ENCODE assay signal across 9 mouse cellular contexts in the genomic region with DNA sequence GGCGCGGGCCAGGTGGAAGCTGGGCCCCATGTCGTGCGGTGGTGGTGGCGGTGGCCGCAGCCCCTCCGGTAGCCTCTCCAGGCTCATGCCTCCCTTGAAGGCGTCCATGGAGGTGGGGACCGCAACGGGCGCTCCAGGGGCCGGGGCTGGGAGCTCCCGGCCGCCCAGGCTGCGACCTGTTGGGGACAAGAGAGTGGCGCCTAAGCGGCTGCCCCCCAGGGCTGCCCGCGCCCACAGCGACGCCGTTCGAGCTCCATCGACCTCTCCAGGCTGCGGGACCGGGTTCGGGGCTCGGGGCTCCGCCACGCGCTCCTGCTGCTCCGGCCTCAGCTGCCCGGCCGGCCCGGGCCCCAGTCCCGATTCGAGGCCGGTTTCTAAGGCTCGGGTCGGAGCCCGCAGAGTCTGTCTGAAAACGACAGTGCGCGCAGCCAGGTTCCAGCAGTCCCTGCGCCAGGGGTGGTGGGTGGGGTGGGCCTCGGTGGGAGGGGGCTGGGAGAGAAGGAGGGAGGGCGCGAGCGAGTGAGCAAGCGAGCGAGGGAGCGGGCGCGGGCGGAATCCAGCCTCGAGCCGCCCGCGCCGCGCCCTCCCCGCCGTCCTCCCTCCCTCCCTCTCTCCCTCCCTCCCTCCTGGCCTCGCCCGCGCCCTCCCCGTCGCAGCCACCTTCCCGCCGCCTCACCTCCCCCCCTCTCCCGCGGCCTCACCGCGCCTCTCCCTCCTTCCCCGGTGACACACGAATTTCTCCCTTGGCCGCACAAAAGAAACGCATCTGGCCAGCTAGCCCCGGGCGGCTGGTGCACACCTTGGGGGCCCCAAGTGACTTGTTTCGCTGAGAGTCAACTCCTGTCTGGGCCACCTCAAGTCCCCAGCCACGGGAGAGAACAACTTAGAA. TPM values are rescaled to one million over a fixed set of nuclear protein-coding genes. Genes with fewer than 3 reads are reported as not detected.
DNase-seq lines count a peak whose midpoint lies in the region; ATAC-seq and TF ChIP-seq lines count a peak whose summit lies in the region.
"Had no signal": no experiment of that assay in that cellular context is flagged by ENCODE, and none has a peak within 500 bp of the region (broad histone marks: within the 10 kb centered on the region; RNA-seq: fewer than 3 reads in every experiment).

No protein-coding gene starts in this region.

- H3K27ac ChIP-seq in lung, postnatal 0 days (ENCODE audit: low read length), result no peak overlapping the region
- no peak overlapping the region for H3K27ac ChIP-seq in forebrain, embryonic 14.5 days (ENCODE audit: low read depth, low read length)
- peak overlapping the region; percentile 95 for H3K27ac ChIP-seq in limb, embryonic 13.5 days
- peak overlapping the region; percentile 98 for H3K27ac ChIP-seq in stomach, embryonic 14.5 days (ENCODE audit: low read length)

- H3K4me1 ChIP-seq in lung, postnatal 0 days (ENCODE audit: insufficient read depth, low read depth, low read length), result no peaks in the 10 kb centered on the region; the same call in 1 of the 2 replicates
- no peaks in the 10 kb centered on the region for H3K4me1 ChIP-seq in forebrain, embryonic 14.5 days (ENCODE audit: control insufficient read depth, insufficient read depth, low read length)
- H3K4me1 ChIP-seq in limb, embryonic 13.5 days, result peaks cover 41% of the 10 kb centered on the region
- H3K4me1 ChIP-seq in stomach, embryonic 14.5 days (ENCODE audit: control insufficient read depth, insufficient read depth, low read length), result peaks cover 3% of the 10 kb centered on the region; the same call in 1 of the 2 replicates

- no peak for TF ChIP-seq CTCF in lung, postnatal 0 days (IDR thresholded peaks at IDR 0.05)

- no peak for TF ChIP-seq EP300 in lung, postnatal 0 days (IDR thresholded peaks at IDR 0.05)

- no peak for DNase-seq in lung, postnatal 0 days (ENCODE audit: low spot score)
- no peak for DNase-seq in lung, postnatal 4 days
- no peak for DNase-seq in forebrain, embryonic 14.5 days (ENCODE audit: low spot score)
- no peak for DNase-seq in left cerebral cortex, postnatal 4 days
- DNase-seq in thymus, postnatal 14 days, result no peak

- H3K36me3 ChIP-seq in lung, postnatal 0 days (ENCODE audit: insufficient read depth, low read length), result no peaks in the 10 kb centered on the region
- no peaks in the 10 kb centered on the region for H3K36me3 ChIP-seq in forebrain, embryonic 14.5 days (ENCODE audit: control insufficient read depth, insufficient read depth, low read length)
- H3K36me3 ChIP-seq in limb, embryonic 13.5 days, result 0 out of 2 replicates have a peak, but pooled peaks cover 4% of the 10 kb centered on the region
- peaks cover 5% of the 10 kb centered on the region; the same call in 1 of the 2 replicates for H3K36me3 ChIP-seq in stomach, embryonic 14.5 days (ENCODE audit: control insufficient read depth, insufficient read depth, low read length)

- 4% methylated on average over 39 of the region's 82 CpGs for WGBS in lung, postnatal 0 days
- WGBS in forebrain, embryonic 14.5 days, result 1% methylated on average over 39 of the region's 82 CpGs
- 1% methylated on average over 36 of the region's 82 CpGs for WGBS in limb, embryonic 13.5 days
- under 1% methylated on average over 51 of the region's 82 CpGs for WGBS in stomach, embryonic 14.5 days

- H3K9ac ChIP-seq in lung, postnatal 0 days (replicated peaks; ENCODE audit: low read depth), result no peak overlapping the region
- 0 out of 2 replicates have a peak overlapping the region, but pooled peaks have one; percentile 13 for H3K9ac ChIP-seq in forebrain, embryonic 14.5 days (ENCODE audit: low read length)
- H3K9ac ChIP-seq in limb, embryonic 13.5 days, result peak overlapping the region; percentile 94
- H3K9ac ChIP-seq in stomach, embryonic 14.5 days (replicated peaks; ENCODE audit: low read depth, low read length), result peak overlapping the region; percentile 99

- peak; percentile 15; the same call in 1 of the 2 replicates for ATAC-seq in lung, postnatal 0 days
- no peak for ATAC-seq in forebrain, embryonic 14.5 days
- ATAC-seq in limb, embryonic 13.5 days (ENCODE audit: low FRiP score, low read depth), result peak; percentile 75
- ATAC-seq in stomach, embryonic 14.5 days (ENCODE audit: insufficient number of reproducible peaks, insufficient read depth, low FRiP score, low read depth), result peak; percentile 73
- ATAC-seq in erythroblast, adult 5-6 weeks (replicated peaks; ENCODE audit: low FRiP score, poor library complexity, severe bottlenecking), result no peak

- peaks cover 87% of the 10 kb centered on the region for H3K27me3 ChIP-seq in lung, postnatal 0 days (replicated peaks; ENCODE audit: insufficient read depth, low read length)
- H3K27me3 ChIP-seq in forebrain, embryonic 14.5 days (replicated peaks; ENCODE audit: control insufficient read depth, insufficient read depth, low read length), result peaks cover 88% of the 10 kb centered on the region
- H3K27me3 ChIP-seq in limb, embryonic 13.5 days, result peaks cover 84% of the 10 kb centered on the region
- peaks cover 14% of the 10 kb centered on the region; the same call in 1 of the 2 replicates for H3K27me3 ChIP-seq in stomach, embryonic 14.5 days (ENCODE audit: control insufficient read depth, insufficient read depth, low read length)

- intact Hi-C loops in left cerebral cortex, postnatal 4 days (cut with DNase I), result loop anchor here (5.0 to 10.0 kb wide), 2 partner anchors 131 to 244 kb away; no protein-coding TSS in a partner anchor

- H3K9me3 ChIP-seq in lung, postnatal 0 days (ENCODE audit: low read length), result no peaks in the 10 kb centered on the region
- no peaks in the 10 kb centered on the region for H3K9me3 ChIP-seq in forebrain, embryonic 14.5 days (replicated peaks; ENCODE audit: control insufficient read depth, low read length)
- no peaks in the 10 kb centered on the region for H3K9me3 ChIP-seq in limb, embryonic 13.5 days
- H3K9me3 ChIP-seq in stomach, embryonic 14.5 days (ENCODE audit: control insufficient read depth, low read depth, low read length), result no peaks in the 10 kb centered on the region

- H3K4me2 ChIP-seq in lung, postnatal 0 days (replicated peaks; ENCODE audit: low read depth, low read length), result peak overlapping the region; percentile 44
- peak overlapping the region; percentile 34 for H3K4me2 ChIP-seq in forebrain, embryonic 14.5 days (ENCODE audit: low read length)
- H3K4me2 ChIP-seq in limb, embryonic 13.5 days (replicated peaks), result peak overlapping the region; percentile 71
- peak overlapping the region; percentile 54 for H3K4me2 ChIP-seq in stomach, embryonic 14.5 days (replicated peaks; ENCODE audit: low read depth, low read length)

- H3K4me3 ChIP-seq in lung, postnatal 0 days (ENCODE audit: low read depth, low read length), result peak overlapping the region; percentile 28
- peak overlapping the region; percentile 8; the same call in 1 of the 2 replicates for H3K4me3 ChIP-seq in forebrain, embryonic 14.5 days (ENCODE audit: low read depth, low read length)
- peak overlapping the region; percentile 67 for H3K4me3 ChIP-seq in limb, embryonic 13.5 days
- peak overlapping the region; percentile 77 for H3K4me3 ChIP-seq in stomach, embryonic 14.5 days (ENCODE audit: low read depth, low read length)

RNA-seq across cellular contexts. Expression of gene Pitx1, which starts 4.9 kb away (rescaled TPM):
- polyA plus RNA-seq in lung, postnatal 0 days (2015; fragmentation: Nextera tagmentation; extraction: Ambion mirVana), result not detected in 2 replicates
- not detected in 2 replicates for polyA plus RNA-seq in forebrain, embryonic 14.5 days (2014; fragmentation: Nextera tagmentation; extraction: Ambion mirVana)
- polyA plus RNA-seq in limb, embryonic 13.5 days (2015; fragmentation: Nextera tagmentation; extraction: Ambion mirVana), result 88.9 and 109 TPM in 2 replicates
- polyA plus RNA-seq in stomach, embryonic 14.5 days (2014; fragmentation: Nextera tagmentation; extraction: Ambion mirVana), result 262 and 263 TPM in 2 replicates
- total RNA-seq in erythroblast, adult 5-6 weeks (2015; ENCODE audit: low replicate concordance), result 0.58 TPM in 1 of 2 replicates, not detected in the other
- not detected in 2 replicates for total RNA-seq in erythroblast, adult 5-6 weeks (2017; ENCODE audit: low replicate concordance)
- not detected for total RNA-seq in left cerebral cortex, postnatal 4 days (2021)
- total RNA-seq: adrenal gland, postnatal 36 days had no signal

RNA-seq across cellular contexts. Expression of gene Catsper3, which starts 46.7 kb away (rescaled TPM):
- 0.18 TPM in 1 of 2 replicates, not detected in the other for polyA plus RNA-seq in lung, postnatal 0 days (2015; fragmentation: Nextera tagmentation; extraction: Ambion mirVana)
- not detected in 2 replicates for polyA plus RNA-seq in forebrain, embryonic 14.5 days (2014; fragmentation: Nextera tagmentation; extraction: Ambion mirVana)
- 0.14 TPM in 1 of 2 replicates, not detected in the other for polyA plus RNA-seq in limb, embryonic 13.5 days (2015; fragmentation: Nextera tagmentation; extraction: Ambion mirVana)
- polyA plus RNA-seq in stomach, embryonic 14.5 days (2014; fragmentation: Nextera tagmentation; extraction: Ambion mirVana), result 0.43 TPM in 1 of 2 replicates, not detected in the other
- not detected in 2 replicates for total RNA-seq in erythroblast, adult 5-6 weeks (2015; ENCODE audit: low replicate concordance)
- total RNA-seq in erythroblast, adult 5-6 weeks (2017; ENCODE audit: low replicate concordance), result not detected in 2 replicates
- total RNA-seq in left cerebral cortex, postnatal 4 days (2021), result under 1 TPM; 0.38 to 0.44 TPM

Comparison
In these comparisons a context has a peak if more than half of its experiments do, and no peak if none do; other contexts are left out.
1. ATAC-seq: peak in lung, postnatal 0 days (single experiment), limb, embryonic 13.5 days (single experiment) and stomach, embryonic 14.5 days (single experiment); none in forebrain, embryonic 14.5 days (single experiment) and erythroblast, adult 5-6 weeks (single experiment).
2. H3K27ac ChIP-seq: peak in limb, embryonic 13.5 days (single experiment) and stomach, embryonic 14.5 days (single experiment); none in lung, postnatal 0 days (single experiment) and forebrain, embryonic 14.5 days (single experiment).
3. H3K4me3 ChIP-seq: peak in every context shown above with its lines; median percentile 77 in stomach, embryonic 14.5 days; 67 in limb, embryonic 13.5 days; 28 in lung, postnatal 0 days; 8 in forebrain, embryonic 14.5 days.
4. RNA of gene Pitx1, which starts 4.9 kb away (polyA plus RNA-seq): 262 to 263 TPM in stomach, embryonic 14.5 days and 88.9 to 109 TPM in limb, embryonic 13.5 days; not detected in lung, postnatal 0 days and not detected in forebrain, embryonic 14.5 days; every median in the first group is over 10 times any median in the second.
5. Peak in every context shown above with its lines, with median percentiles within 50 percentile points of each other: H3K4me2 ChIP-seq.